Mouse (Mus musculus) heart, embryonic 15.5 days (tissue): ENCODE results near the gene Spata32. TPM values are rescaled to one million over a fixed set of nuclear protein-coding genes. Genes with fewer than 3 reads are reported as not detected.
A peak's percentile ranks its signal among the peaks of the same experiment; 100 is the strongest.

Experiments
- ATAC-seq: fragments of 200-750 bp; cut with Nextera tagmentation; replicated peaks from 2 replicates; pipeline ENCODE4 v1.8.0; 2017; ENCODE audit warnings: low read depth, moderate TSS enrichment; ENCODE audit not compliant: insufficient number of reproducible peaks, insufficient read depth, low FRiP score
- H3K27ac ChIP-seq: fragments of 300-500 bp; sonication (generic); 2 replicates; pipeline ENCODE4 v1.5.1; 2015; ENCODE audit warnings: mild to moderate bottlenecking, inconsistent platforms
- H3K27me3 ChIP-seq: fragments of 300-500 bp; sonication (generic); 2 replicates; pipeline ENCODE4 v1.6.1; 2015; ENCODE audit warnings: inconsistent platforms
- H3K36me3 ChIP-seq: fragments of 300-500 bp; sonication (generic); 2 replicates; pipeline ENCODE4 v1.6.1; 2015; ENCODE audit warnings: mild to moderate bottlenecking, inconsistent platforms
- H3K4me1 ChIP-seq: fragments of 300-500 bp; sonication (generic); replicated peaks from 2 replicates; pipeline ENCODE4 v1.6.1; 2015; ENCODE audit warnings: inconsistent platforms
- H3K4me2 ChIP-seq: fragments of 300-500 bp; sonication (generic); 2 replicates; pipeline ENCODE4 v1.6.1; 2015; ENCODE audit warnings: inconsistent platforms, mild to moderate bottlenecking, moderate library complexity
- H3K4me3 ChIP-seq: fragments of 300-500 bp; sonication (generic); 2 replicates; pipeline ENCODE4 v1.5.1; 2015; ENCODE audit warnings: mild to moderate bottlenecking, inconsistent platforms
- H3K9ac ChIP-seq: fragments of 300-500 bp; sonication (generic); 2 replicates; pipeline ENCODE4 v1.6.1; 2015; ENCODE audit warnings: mild to moderate bottlenecking, inconsistent platforms
- H3K9me3 ChIP-seq: fragments of 300-500 bp; sonication (generic); replicated peaks from 2 replicates; pipeline ENCODE4 v1.6.1; 2016; ENCODE audit warnings: inconsistent platforms
- WGBS: fragments of 180-500 bp; shearing (Covaris S2); methylation state at CpG from one replicate; pipeline ENCODE4 v1.1.7; 2015; ENCODE audit warnings: mixed read lengths; 5-methylcytosine and 5-hydroxymethylcytosine counted together
- polyA plus RNA-seq: library from polyadenylated mRNA; unstranded; fragments of >200 nt; fragmentation: Nextera tagmentation; extraction: Ambion mirVana; gene quantifications from 2 replicates; pipeline ENCODE4 v1.2.1, GENCODE M21; 2015

The Spata32 gene
- polyA plus RNA-seq, 1 experiment from 2014 or later, result not detected

GRCm38 (mm10) chr11:103244856-103245255 is 26.6 kb upstream of the Spata32 start:
- no peak overlapping the region for H3K4me3 ChIP-seq
- ATAC-seq, result no peak
- peaks cover 71% of the 10 kb centered on the region for H3K4me1 ChIP-seq
- H3K36me3 ChIP-seq, result 0 out of 2 replicates have a peak, but pooled peaks cover 1% of the 10 kb centered on the region
- H3K9ac ChIP-seq, result no peak overlapping the region
- H3K27ac ChIP-seq, result 0 out of 2 replicates have a peak overlapping the region, but pooled peaks have one; percentile 3
- H3K9me3 ChIP-seq, result no peaks in the 10 kb centered on the region
- WGBS, result 63% methylated on average over 4 of the region's 4 CpGs
- no peak overlapping the region for H3K4me2 ChIP-seq
- no peaks in the 10 kb centered on the region for H3K27me3 ChIP-seq

- Histone ChIP-seq H3K36me3 (peaks cover 25% of the 10 kb centered on the region), H3K4me2 (no peak overlapping the region), H3K27me3 (no peaks in the 10 kb centered on the region), H3K4me1 (peaks cover 34% of the 10 kb centered on the region), H3K27ac (peak overlapping the region; percentile 26), H3K9ac (no peak overlapping the region), H3K9me3 (no peaks in the 10 kb centered on the region), H3K4me3 (no peak overlapping the region)
- ATAC-seq, result peak; percentile 25; the same call in 1 of the 2 replicates
- 25% methylated on average over 7 of the region's 7 CpGs for WGBS
These were observed 22.5 kb upstream of the Spata32 start for GRCm38 (mm10) chr11:103240740-103241139.

- H3K9ac ChIP-seq, result no peak overlapping the region
- H3K27ac ChIP-seq, result no peak overlapping the region
- no peaks in the 10 kb centered on the region for H3K27me3 ChIP-seq
- H3K4me3 ChIP-seq, result no peak overlapping the region
- H3K36me3 ChIP-seq, result peaks cover 25% of the 10 kb centered on the region
- WGBS, result 66% methylated on average over 9 of the region's 9 CpGs
- no peak for ATAC-seq
- no peak overlapping the region for H3K4me2 ChIP-seq
- H3K4me1 ChIP-seq, result peaks cover 18% of the 10 kb centered on the region
- H3K9me3 ChIP-seq, result no peaks in the 10 kb centered on the region
These were observed 19.5 kb upstream of the Spata32 start for GRCm38 (mm10) chr11:103237757-103238156.

- no peak overlapping the region for H3K9ac ChIP-seq
- H3K4me2 ChIP-seq, result no peak overlapping the region
- H3K4me3 ChIP-seq, result no peak overlapping the region
- WGBS, result 60% methylated on average over 10 of the region's 10 CpGs
- ATAC-seq, result no peak; the same call in 1 of the 2 replicates
- no peaks in the 10 kb centered on the region for H3K27me3 ChIP-seq
- peaks cover 25% of the 10 kb centered on the region for H3K36me3 ChIP-seq
- H3K27ac ChIP-seq, result no peak overlapping the region; the same call in 1 of the 2 replicates
- peaks cover 18% of the 10 kb centered on the region for H3K4me1 ChIP-seq
- H3K9me3 ChIP-seq, result no peaks in the 10 kb centered on the region
These were observed 18.7 kb upstream of the Spata32 start for GRCm38 (mm10) chr11:103236903-103237302.

GRCm38 (mm10) chr11:103236431-103236830 is 18.2 kb upstream of the Spata32 start:
- Histone ChIP-seq H3K27ac (peak overlapping the region; percentile 5; the same call in 1 of the 2 replicates), H3K4me3 (no peak overlapping the region), H3K27me3 (no peaks in the 10 kb centered on the region), H3K36me3 (peaks cover 25% of the 10 kb centered on the region), H3K9ac (no peak overlapping the region), H3K9me3 (no peaks in the 10 kb centered on the region), H3K4me1 (peaks cover 17% of the 10 kb centered on the region), H3K4me2 (no peak overlapping the region)
- ATAC-seq, result no peak
- 81% methylated on average over 6 of the region's 6 CpGs for WGBS

- no peak for ATAC-seq
- Histone ChIP-seq H3K36me3 (peaks cover 30% of the 10 kb centered on the region), H3K4me3 (no peak overlapping the region), H3K4me2 (no peak overlapping the region), H3K9me3 (no peaks in the 10 kb centered on the region), H3K4me1 (peaks cover 9% of the 10 kb centered on the region), H3K27me3 (no peaks in the 10 kb centered on the region), H3K9ac (no peak overlapping the region), H3K27ac (0 out of 2 replicates have a peak overlapping the region, but pooled peaks have one; percentile 5)
- WGBS, result 55% methylated on average over 11 of the region's 11 CpGs
These were observed 17.5 kb upstream of the Spata32 start for GRCm38 (mm10) chr11:103235702-103236101.

- ATAC-seq, result no peak
- WGBS, result 76% methylated on average over 1 of the region's 1 CpGs
These were observed 16.2 kb upstream of the Spata32 start for GRCm38 (mm10) chr11:103234447-103234846.

GRCm38 (mm10) chr11:103232966-103233365 is 14.7 kb upstream of the Spata32 start:
- Histone ChIP-seq H3K4me3 (no peak overlapping the region), H3K4me1 (no peaks in the 10 kb centered on the region; the same call in 1 of the 2 replicates), H3K27me3 (no peaks in the 10 kb centered on the region), H3K27ac (no peak overlapping the region), H3K9me3 (no peaks in the 10 kb centered on the region), H3K9ac (no peak overlapping the region), H3K36me3 (peaks cover 37% of the 10 kb centered on the region), H3K4me2 (no peak overlapping the region)
- WGBS, result 29% methylated on average over 7 of the region's 7 CpGs
- ATAC-seq, result no peak

More at GRCm38 (mm10) chr11:103234447-103234846, 16.2 kb upstream of the Spata32 start:
- Histone ChIP-seq H3K9ac (no peak overlapping the region), H3K27me3 (no peaks in the 10 kb centered on the region), H3K4me2 (no peak overlapping the region), H3K9me3 (no peaks in the 10 kb centered on the region), H3K4me1 (no peaks in the 10 kb centered on the region; the same call in 1 of the 2 replicates), H3K4me3 (no peak overlapping the region), H3K36me3 (peaks cover 37% of the 10 kb centered on the region), H3K27ac (no peak overlapping the region)

- 92% methylated on average over 7 of the region's 7 CpGs for WGBS
- H3K4me2 ChIP-seq, result no peak overlapping the region
- no peak for ATAC-seq
- H3K36me3 ChIP-seq, result peaks cover 31% of the 10 kb centered on the region
- H3K4me3 ChIP-seq, result no peak overlapping the region
- H3K9ac ChIP-seq, result no peak overlapping the region
- no peaks in the 10 kb centered on the region; the same call in 1 of the 2 replicates for H3K4me1 ChIP-seq
- H3K27ac ChIP-seq, result no peak overlapping the region
- no peaks in the 10 kb centered on the region for H3K9me3 ChIP-seq
- no peaks in the 10 kb centered on the region for H3K27me3 ChIP-seq
These were observed 13.1 kb upstream of the Spata32 start for GRCm38 (mm10) chr11:103231367-103231766.

GRCm38 (mm10) chr11:103230626-103231025 is 12.4 kb upstream of the Spata32 start:
- Histone ChIP-seq H3K4me2 (no peak overlapping the region), H3K4me1 (no peaks in the 10 kb centered on the region), H3K4me3 (no peak overlapping the region), H3K27me3 (no peaks in the 10 kb centered on the region), H3K9me3 (no peaks in the 10 kb centered on the region), H3K27ac (no peak overlapping the region), H3K36me3 (peaks cover 35% of the 10 kb centered on the region), H3K9ac (no peak overlapping the region)
- 78% methylated on average over 19 of the region's 19 CpGs for WGBS
- no peak for ATAC-seq

GRCm38 (mm10) chr11:103229608-103230007 is 11.4 kb upstream of the Spata32 start:
- ATAC-seq, result no peak
- no peak overlapping the region for H3K4me2 ChIP-seq
- H3K36me3 ChIP-seq, result peaks cover 39% of the 10 kb centered on the region
- H3K27ac ChIP-seq, result no peak overlapping the region
- H3K9ac ChIP-seq, result no peak overlapping the region
- no peaks in the 10 kb centered on the region for H3K4me1 ChIP-seq
- H3K27me3 ChIP-seq, result no peaks in the 10 kb centered on the region
- WGBS, result 89% methylated on average over 2 of the region's 2 CpGs
- H3K4me3 ChIP-seq, result no peak overlapping the region
- H3K9me3 ChIP-seq, result no peaks in the 10 kb centered on the region

- no peak overlapping the region for H3K4me3 ChIP-seq
- no peak for ATAC-seq
- H3K4me2 ChIP-seq, result no peak overlapping the region
- H3K27ac ChIP-seq, result no peak overlapping the region
- no peaks in the 10 kb centered on the region for H3K9me3 ChIP-seq
- H3K4me1 ChIP-seq, result 0 out of 2 replicates have a peak, but pooled peaks cover 5% of the 10 kb centered on the region
- peaks cover 34% of the 10 kb centered on the region for H3K36me3 ChIP-seq
- no peak overlapping the region for H3K9ac ChIP-seq
- 63% methylated on average over 18 of the region's 18 CpGs for WGBS
- no peaks in the 10 kb centered on the region for H3K27me3 ChIP-seq
These were observed 5.8 kb upstream of the Spata32 start for GRCm38 (mm10) chr11:103223951-103224456.
